Mouse (Mus musculus) gastrocnemius, postnatal 4 days (tissue): ENCODE data around the gene Atp8b4. TPM values are rescaled to one million over a fixed set of nuclear protein-coding genes. Genes with fewer than 3 reads are reported as not detected.
A peak's percentile ranks its signal among the peaks of the same experiment; 100 is the strongest.
"Not testable (repeated sequence)": the region's sequence is repeated elsewhere in the genome, so short reads cannot be mapped to it uniquely, and the experiment has no call there.

Source experiments
- DNase-seq, 2 experiments: peaks; one replicate each; pipeline ENCODE4 v3.0.0; 2021 to 2022; ENCODE audit warnings: low spot score in 2 of 2, mixed read lengths in 2 of 2
- total RNA-seq, 2 experiments: library from RNA; stranded (reverse); gene quantifications; 2 replicates each; pipeline ENCODE4 v1.2.3; 2021

The Atp8b4 gene
- total RNA-seq, 2 experiments from 2014 or later: 1.1 to 1.5 TPM

GRCm38 (mm10) chr2:126496838-126497237 is 3.6 kb downstream of the Atp8b4 start:
- DNase-seq: no peak

GRCm38 (mm10) chr2:126495832-126496695 is 4.4 kb downstream of the Atp8b4 start:
- DNase-seq: no peak

GRCm38 (mm10) chr2:126495230-126495629 is 5.2 kb downstream of the Atp8b4 start:
- no peak for DNase-seq

GRCm38 (mm10) chr2:126493306-126493705 is 7.2 kb downstream of the Atp8b4 start:
- no peak for DNase-seq

- DNase-seq: no peak
Measured at GRCm38 (mm10) chr2:126492713-126493112, 7.8 kb downstream of the Atp8b4 start.

GRCm38 (mm10) chr2:126491446-126491845 is 9.0 kb downstream of the Atp8b4 start:
- DNase-seq: no peak

GRCm38 (mm10) chr2:126490573-126490972 is 9.9 kb downstream of the Atp8b4 start:
- no peak for DNase-seq

- no peak for DNase-seq
Measured at GRCm38 (mm10) chr2:126485262-126486017, 15.0 kb downstream of the Atp8b4 start.

- DNase-seq: no peak
Measured at GRCm38 (mm10) chr2:126483337-126483736, 17.1 kb downstream of the Atp8b4 start.

- no peak for DNase-seq
Measured at GRCm38 (mm10) chr2:126477556-126477955, 22.9 kb downstream of the Atp8b4 start.

GRCm38 (mm10) chr2:126475681-126476410 is 24.6 kb downstream of the Atp8b4 start:
- no peak for DNase-seq

GRCm38 (mm10) chr2:126474019-126474418 is 26.5 kb downstream of the Atp8b4 start:
- DNase-seq: no peak

- DNase-seq: no peak
Measured at GRCm38 (mm10) chr2:126472836-126473235, 27.6 kb downstream of the Atp8b4 start.

- no peak for DNase-seq
Measured at GRCm38 (mm10) chr2:126467790-126468189, 32.7 kb downstream of the Atp8b4 start.

- DNase-seq: no peak
Measured at GRCm38 (mm10) chr2:126466391-126467134, 33.9 kb downstream of the Atp8b4 start.

- no peak for DNase-seq
Measured at GRCm38 (mm10) chr2:126458661-126459060, 41.8 kb downstream of the Atp8b4 start.

GRCm38 (mm10) chr2:126457759-126458158 is 42.7 kb downstream of the Atp8b4 start:
- not testable (repeated sequence) for DNase-seq

GRCm38 (mm10) chr2:126450937-126451302 is 49.6 kb downstream of the Atp8b4 start:
- DNase-seq: no peak

- peak; percentile 46 to 80 for DNase-seq
Measured at GRCm38 (mm10) chr2:126450210-126450936, 50.1 kb downstream of the Atp8b4 start.

GRCm38 (mm10) chr2:126445039-126445438 is 55.4 kb downstream of the Atp8b4 start:
- DNase-seq: no peak
